Mouse (Mus musculus) kidney, adult 11 months (tissue): ENCODE data around the gene Mt1.

Source experiments
- DNase-seq: peaks from one replicate; pipeline ENCODE4 v3.0.0; 2022

The Mt1 gene

GRCm38 (mm10) chr8:94209639-94210038 lies 30.8 kb downstream of the Mt1 start:
- DNase-seq, result no peak

- DNase-seq, result no peak
These were observed 31.3 kb downstream of the Mt1 start for GRCm38 (mm10) chr8:94210225-94210624.

- no peak for DNase-seq
These were observed 34.9 kb downstream of the Mt1 start for GRCm38 (mm10) chr8:94213819-94214218.

- DNase-seq, result peak; percentile 99
These were observed 35.6 kb downstream of the Mt1 start, which contains the start of gene Nup93 for GRCm38 (mm10) chr8:94214252-94215173. Nup93 (plus strand) TSS chr8:94214564.

- DNase-seq, result no peak
These were observed 48.6 kb downstream of the Mt1 start for GRCm38 (mm10) chr8:94227381-94227939.
